Mouse (Mus musculus): Measurements from ENCODE around the gene Gpr39.

The Gpr39 gene

GRCm38 (mm10) chr1:125813141-125813782 lies 136.5 kb downstream of the Gpr39 start:
- DNase-seq (ENCODE audit: low spot score) = no peak

- no peak for DNase-seq (ENCODE audit: low spot score)
Observed at GRCm38 (mm10) chr1:125821101-125821500, 144.3 kb downstream of the Gpr39 start.

- no peak for DNase-seq (ENCODE audit: low spot score)
Observed at GRCm38 (mm10) chr1:125823611-125824010, 146.8 kb downstream of the Gpr39 start.

GRCm38 (mm10) chr1:125837507-125837906 lies 160.7 kb downstream of the Gpr39 start:
- no peak for DNase-seq (ENCODE audit: low spot score)

GRCm38 (mm10) chr1:125839746-125840392 lies 163.1 kb downstream of the Gpr39 start:
- DNase-seq (ENCODE audit: low spot score) = no peak

- no peak for DNase-seq (ENCODE audit: low spot score)
Observed at GRCm38 (mm10) chr1:125854646-125855045, 177.9 kb downstream of the Gpr39 start.

- no peak for DNase-seq (ENCODE audit: low spot score)
Observed at GRCm38 (mm10) chr1:125858631-125859030, 181.8 kb downstream of the Gpr39 start.

- DNase-seq (ENCODE audit: low spot score) = no peak
Observed at GRCm38 (mm10) chr1:125870056-125870455, 193.3 kb downstream of the Gpr39 start.

GRCm38 (mm10) chr1:125893158-125893557 lies 216.4 kb downstream of the Gpr39 start:
- DNase-seq (ENCODE audit: low spot score) = no peak

- peak; percentile 6 for DNase-seq (ENCODE audit: low spot score)
Observed at GRCm38 (mm10) chr1:125910211-125910870, 233.5 kb downstream of the Gpr39 start.

GRCm38 (mm10) chr1:125910871-125911265 lies 234.1 kb downstream of the Gpr39 start:
- DNase-seq (ENCODE audit: low spot score) = no peak

GRCm38 (mm10) chr1:125911337-125911900 lies 234.6 kb downstream of the Gpr39 start:
- peak; percentile 3 for DNase-seq (ENCODE audit: low spot score)

- DNase-seq (ENCODE audit: low spot score) = peak; percentile 4
Observed at GRCm38 (mm10) chr1:125911901-125912445, 235.2 kb downstream of the Gpr39 start.

GRCm38 (mm10) chr1:125912601-125913600 lies 236.1 kb downstream of the Gpr39 start, which contains the start of gene Lypd1:
Lypd1 (minus strand) TSS chr1:125913101.
- no peak for DNase-seq (ENCODE audit: low spot score)

GRCm38 (mm10) chr1:125920696-125921095 lies 243.9 kb downstream of the Gpr39 start:
- no peak for DNase-seq (ENCODE audit: low spot score)

- DNase-seq (ENCODE audit: low spot score) = no peak
Observed at GRCm38 (mm10) chr1:125923062-125923461, 246.3 kb downstream of the Gpr39 start.

All from urinary bladder, postnatal 14 days (tissue).